Mouse (Mus musculus) heart, postnatal 0 days (tissue): ENCODE results near the gene Tor3a.

Experiments
- CTCF ChIP-seq: IDR thresholded peaks from 2 replicates; pipeline ENCODE4 v1.5.1; 2016; ENCODE audit warnings: antibody characterized with exemption, control low read depth, low read depth
- EP300 ChIP-seq: IDR thresholded peaks from 2 replicates; pipeline ENCODE4 v1.6.1; 2016; ENCODE audit warnings: antibody characterized with exemption, low read depth

GRCm38 (mm10) chr1:156613855-156614530, 60.2 kb downstream of the Tor3a start:
- TF ChIP-seq CTCF = no peak
- TF ChIP-seq EP300 = no peak
